8 mouse cellular contexts compared by ENCODE assay signal in genomic region chr3:90118132-90118790, GRCm38 (mm10). TPM values are rescaled to one million over a fixed set of nuclear protein-coding genes. Genes with fewer than 3 reads are reported as not detected.
DNase-seq lines count a peak whose midpoint lies in the region.
"Had no signal": no experiment of that assay in that cellular context is flagged by ENCODE, and none has a peak within 500 bp of the region (broad histone marks: within the 10 kb centered on the region; RNA-seq: fewer than 3 reads in every experiment).

No protein-coding gene starts in this region.

- peak; percentile 70 for DNase-seq in 3134 (ENCODE audit: extremely low read depth, insufficient read length, low spot score)
- peak; percentile 88 for DNase-seq in 3T3-L1 (ENCODE audit: low read depth, low spot score)
- DNase-seq in fat pad, adult 2 months (ENCODE audit: extremely low read depth, low read depth, low spot score), result peak; percentile 2
- peak; percentile 16 to 52 for DNase-seq in layer of hippocampus, postnatal 14 days (ENCODE audit: low spot score in 2 of 2)
- no peak for DNase-seq in thymus, postnatal 4 days
- no peak for DNase-seq in spleen, postnatal 14 days (ENCODE audit: low spot score in 2 of 2)
- no peak for DNase-seq in spleen, postnatal 4 days (ENCODE audit: low spot score in 2 of 2)
- DNase-seq: midbrain, embryonic 14.5 days had no signal

RNA-seq across cellular contexts. Expression of gene Nup210l, which starts 14.3 kb away (rescaled TPM):
- under 1 TPM; 0.39 to 0.45 TPM for total RNA-seq in layer of hippocampus, postnatal 14 days (2021)

RNA-seq across cellular contexts. Expression of gene Tpm3, which starts 45.8 kb away (rescaled TPM):
- total RNA-seq in layer of hippocampus, postnatal 14 days (2021), result 100 to 1,000 TPM; 193 to 202 TPM

Comparison
In these comparisons a context has a peak if more than half of its experiments do, and no peak if none do; other contexts are left out.
1. DNase-seq: peak in 3134 (single experiment), 3T3-L1 (single experiment), fat pad, adult 2 months (single experiment) and layer of hippocampus, postnatal 14 days (2 of 2); none in thymus, postnatal 4 days (single experiment), spleen, postnatal 14 days (0 of 2) and spleen, postnatal 4 days (0 of 2).